Mouse (Mus musculus) liver, embryonic 13.5 days (tissue): Measurements from ENCODE around the gene Fgfr2. TPM values are rescaled to one million over a fixed set of nuclear protein-coding genes. Genes with fewer than 3 reads are reported as not detected.

Experiments used
- ATAC-seq: fragments of 200-750 bp; cut with Nextera tagmentation; 2 replicates; pipeline ENCODE4 v1.8.0; 2017; ENCODE audit warnings: low read depth, mild to moderate bottlenecking, moderate number of reproducible peaks, moderate library complexity
- DNase-seq: peaks from one replicate; pipeline ENCODE4 v3.0.0; 2022
- H3K27ac ChIP-seq: fragments of 300-500 bp; sonication (generic); 2 replicates; pipeline ENCODE4 v1.5.1; 2015; ENCODE audit warnings: moderate library complexity, mild to moderate bottlenecking, inconsistent platforms
- H3K27me3 ChIP-seq: fragments of 300-500 bp; sonication (generic); 2 replicates; pipeline ENCODE4 v1.6.1; 2015; ENCODE audit warnings: mild to moderate bottlenecking, inconsistent platforms
- H3K36me3 ChIP-seq: fragments of 300-500 bp; sonication (generic); 2 replicates; pipeline ENCODE4 v1.6.1; 2015; ENCODE audit warnings: mild to moderate bottlenecking, inconsistent platforms
- H3K4me1 ChIP-seq: fragments of 300-500 bp; sonication (generic); replicated peaks from 2 replicates; pipeline ENCODE4 v1.6.1; 2015; ENCODE audit warnings: inconsistent platforms
- H3K4me2 ChIP-seq: fragments of 300-500 bp; sonication (generic); 2 replicates; pipeline ENCODE4 v1.6.1; 2015; ENCODE audit warnings: inconsistent platforms, mild to moderate bottlenecking, moderate library complexity
- H3K4me3 ChIP-seq: fragments of 300-500 bp; sonication (generic); replicated peaks from 2 replicates; pipeline ENCODE4 v1.5.1; 2015; ENCODE audit warnings: mild to moderate bottlenecking, inconsistent platforms
- H3K9ac ChIP-seq: fragments of 300-500 bp; sonication (generic); 2 replicates; pipeline ENCODE4 v1.6.1; 2015; ENCODE audit warnings: mild to moderate bottlenecking, inconsistent platforms
- H3K9me3 ChIP-seq: fragments of 300-500 bp; sonication (generic); replicated peaks from 2 replicates; pipeline ENCODE4 v1.6.1; 2016; ENCODE audit warnings: inconsistent platforms
- WGBS: fragments of 180-500 bp; shearing (Covaris S2); methylation state at CpG from one replicate; pipeline ENCODE4 v1.1.7; 2015; ENCODE audit not compliant: insufficient replicate concordance; 5-methylcytosine and 5-hydroxymethylcytosine counted together
- polyA plus RNA-seq: library from polyadenylated mRNA; unstranded; fragments of >200 nt; fragmentation: Nextera tagmentation; extraction: Ambion mirVana; gene quantifications from 2 replicates; pipeline ENCODE4 v1.2.1, GENCODE M21; 2015

Gene Fgfr2
- polyA plus RNA-seq, 1 experiment from 2014 or later, result 8.9 TPM

GRCm38 (mm10) chr7:132999061-132999460, 124.1 kb downstream of the Fgfr2 start:
- 85% methylated on average over 11 of the region's 11 CpGs for WGBS
- no peak overlapping the region for H3K4me3 ChIP-seq
- peaks cover 10% of the 10 kb centered on the region for H3K4me1 ChIP-seq
- H3K36me3 ChIP-seq, result peaks cover 24% of the 10 kb centered on the region
- H3K4me2 ChIP-seq, result no peak overlapping the region
- H3K9ac ChIP-seq, result no peak overlapping the region
- no peaks in the 10 kb centered on the region for H3K27me3 ChIP-seq
- no peaks in the 10 kb centered on the region for H3K9me3 ChIP-seq
- no peak overlapping the region for H3K27ac ChIP-seq
- ATAC-seq, result no peak
- DNase-seq, result no peak

GRCm38 (mm10) chr7:132998639-132999038, 124.5 kb downstream of the Fgfr2 start:
- no peak for DNase-seq
- H3K4me1 ChIP-seq, result peaks cover 6% of the 10 kb centered on the region; the same call in 1 of the 2 replicates
- H3K27ac ChIP-seq, result no peak overlapping the region
- no peaks in the 10 kb centered on the region for H3K9me3 ChIP-seq
- 80% methylated on average over 12 of the region's 12 CpGs for WGBS
- ATAC-seq, result no peak
- H3K4me2 ChIP-seq, result no peak overlapping the region
- no peak overlapping the region for H3K4me3 ChIP-seq
- H3K27me3 ChIP-seq, result no peaks in the 10 kb centered on the region
- no peak overlapping the region for H3K9ac ChIP-seq
- peaks cover 24% of the 10 kb centered on the region for H3K36me3 ChIP-seq

- ATAC-seq (no peak), DNase-seq (no peak)
- Histone ChIP-seq H3K9me3 (no peaks in the 10 kb centered on the region), H3K9ac (no peak overlapping the region), H3K4me1 (no peaks in the 10 kb centered on the region), H3K4me2 (no peak overlapping the region), H3K27ac (no peak overlapping the region), H3K4me3 (no peak overlapping the region), H3K36me3 (peaks cover 25% of the 10 kb centered on the region), H3K27me3 (no peaks in the 10 kb centered on the region)
- WGBS, result 66% methylated on average over 5 of the region's 5 CpGs
These were observed 126.8 kb downstream of the Fgfr2 start for GRCm38 (mm10) chr7:132996391-132996790.

GRCm38 (mm10) chr7:132994628-132995191, 128.4 kb downstream of the Fgfr2 start:
- no peak overlapping the region for H3K4me3 ChIP-seq
- H3K36me3 ChIP-seq, result peaks cover 40% of the 10 kb centered on the region
- H3K27ac ChIP-seq, result no peak overlapping the region
- no peaks in the 10 kb centered on the region for H3K4me1 ChIP-seq
- H3K9me3 ChIP-seq, result no peaks in the 10 kb centered on the region
- no peak overlapping the region for H3K4me2 ChIP-seq
- no peak overlapping the region for H3K9ac ChIP-seq
- DNase-seq, result no peak
- H3K27me3 ChIP-seq, result no peaks in the 10 kb centered on the region
- WGBS, result 69% methylated on average over 6 of the region's 6 CpGs
- ATAC-seq, result no peak

GRCm38 (mm10) chr7:132994120-132994519, 129.0 kb downstream of the Fgfr2 start:
- Histone ChIP-seq H3K27me3 (no peaks in the 10 kb centered on the region), H3K9me3 (no peaks in the 10 kb centered on the region), H3K4me3 (no peak overlapping the region), H3K9ac (no peak overlapping the region), H3K4me1 (no peaks in the 10 kb centered on the region), H3K36me3 (peaks cover 38% of the 10 kb centered on the region), H3K4me2 (no peak overlapping the region), H3K27ac (no peak overlapping the region)
- WGBS, result 78% methylated on average over 8 of the region's 8 CpGs
- ATAC-seq (no peak), DNase-seq (no peak)

- DNase-seq (no peak), ATAC-seq (no peak)
- H3K4me3 ChIP-seq, result no peak overlapping the region
- WGBS, result 75% methylated on average over 9 of the region's 9 CpGs
- H3K4me2 ChIP-seq, result no peak overlapping the region
- H3K9ac ChIP-seq, result no peak overlapping the region
- peaks cover 37% of the 10 kb centered on the region for H3K36me3 ChIP-seq
- H3K27ac ChIP-seq, result no peak overlapping the region
- no peaks in the 10 kb centered on the region for H3K4me1 ChIP-seq
- no peaks in the 10 kb centered on the region for H3K9me3 ChIP-seq
- H3K27me3 ChIP-seq, result no peaks in the 10 kb centered on the region
These were observed 130.1 kb downstream of the Fgfr2 start for GRCm38 (mm10) chr7:132992967-132993615.

GRCm38 (mm10) chr7:132991240-132991900, 131.8 kb downstream of the Fgfr2 start:
- Histone ChIP-seq H3K36me3 (peaks cover 35% of the 10 kb centered on the region), H3K9me3 (no peaks in the 10 kb centered on the region), H3K4me2 (no peak overlapping the region), H3K4me1 (no peaks in the 10 kb centered on the region), H3K9ac (no peak overlapping the region), H3K27ac (no peak overlapping the region), H3K4me3 (no peak overlapping the region), H3K27me3 (no peaks in the 10 kb centered on the region)
- DNase-seq (no peak), ATAC-seq (no peak)
- WGBS, result 81% methylated on average over 14 of the region's 14 CpGs

- no peaks in the 10 kb centered on the region for H3K27me3 ChIP-seq
- no peak for DNase-seq
- ATAC-seq, result no peak
- H3K9ac ChIP-seq, result no peak overlapping the region
- WGBS, result 81% methylated on average over 5 of the region's 5 CpGs
- H3K4me3 ChIP-seq, result no peak overlapping the region
- H3K4me1 ChIP-seq, result no peaks in the 10 kb centered on the region
- H3K9me3 ChIP-seq, result no peaks in the 10 kb centered on the region
- no peak overlapping the region for H3K4me2 ChIP-seq
- no peak overlapping the region for H3K27ac ChIP-seq
- H3K36me3 ChIP-seq, result peaks cover 40% of the 10 kb centered on the region
These were observed 133.3 kb downstream of the Fgfr2 start for GRCm38 (mm10) chr7:132989839-132990238.

- no peak for ATAC-seq
- H3K9ac ChIP-seq, result no peak overlapping the region
- H3K4me1 ChIP-seq, result peaks cover 5% of the 10 kb centered on the region; the same call in 1 of the 2 replicates
- no peak for DNase-seq
- H3K4me3 ChIP-seq, result no peak overlapping the region
- WGBS, result 62% methylated on average over 3 of the region's 3 CpGs
- no peaks in the 10 kb centered on the region for H3K27me3 ChIP-seq
- H3K4me2 ChIP-seq, result no peak overlapping the region
- peaks cover 48% of the 10 kb centered on the region for H3K36me3 ChIP-seq
- no peak overlapping the region for H3K27ac ChIP-seq
- H3K9me3 ChIP-seq, result no peaks in the 10 kb centered on the region
These were observed 140.5 kb downstream of the Fgfr2 start for GRCm38 (mm10) chr7:132982639-132983038.

GRCm38 (mm10) chr7:132977981-132978380, 145.2 kb downstream of the Fgfr2 start:
- Histone ChIP-seq H3K9ac (no peak overlapping the region), H3K27me3 (no peaks in the 10 kb centered on the region), H3K9me3 (no peaks in the 10 kb centered on the region), H3K4me1 (peaks cover 6% of the 10 kb centered on the region; the same call in 1 of the 2 replicates), H3K4me3 (no peak overlapping the region), H3K4me2 (no peak overlapping the region), H3K36me3 (peaks cover 54% of the 10 kb centered on the region), H3K27ac (no peak overlapping the region)
- WGBS, result 83% methylated on average over 2 of the region's 2 CpGs
- ATAC-seq (no peak), DNase-seq (no peak)

GRCm38 (mm10) chr7:132976079-132976478, 147.1 kb downstream of the Fgfr2 start:
- peaks cover 42% of the 10 kb centered on the region for H3K36me3 ChIP-seq
- no peak for DNase-seq
- no peaks in the 10 kb centered on the region for H3K9me3 ChIP-seq
- H3K4me1 ChIP-seq, result peaks cover 6% of the 10 kb centered on the region; the same call in 1 of the 2 replicates
- no peak for ATAC-seq
- 90% methylated on average over 2 of the region's 2 CpGs for WGBS
- H3K4me3 ChIP-seq, result no peak overlapping the region
- H3K27ac ChIP-seq, result no peak overlapping the region
- no peaks in the 10 kb centered on the region for H3K27me3 ChIP-seq
- no peak overlapping the region for H3K4me2 ChIP-seq
- no peak overlapping the region for H3K9ac ChIP-seq
